Mouse (Mus musculus) layer of hippocampus, postnatal 36 days (tissue): ENCODE measurements around the gene Atox1. TPM values are rescaled to one million over a fixed set of nuclear protein-coding genes. Genes with fewer than 3 reads are reported as not detected.

Source experiments
- DNase-seq, 2 experiments: peaks; one replicate each; pipeline ENCODE4 v3.0.0; 2022
- total RNA-seq, 2 experiments: library from RNA; stranded (reverse); gene quantifications; 2 replicates each; pipeline ENCODE4 v1.2.3; 2021

Gene Atox1
- 10 to 100 TPM; 83.8 to 93.7 TPM for total RNA-seq

GRCm38 (mm10) chr11:55461019-55461645, at the start of gene Atox1:
Gene Atox1, minus strand, starts transcription at chr11:55461239.
- peak; percentile 90 to 93 for DNase-seq

- no peak for DNase-seq
Observed at GRCm38 (mm10) chr11:55505485-55505884, 44.4 kb upstream of the Atox1 start.

GRCm38 (mm10) chr11:55502886-55503285, 41.8 kb upstream of the Atox1 start:
- DNase-seq = no peak

GRCm38 (mm10) chr11:55501955-55502531, 41.0 kb upstream of the Atox1 start:
- DNase-seq = no peak

GRCm38 (mm10) chr11:55497885-55498284, 36.8 kb upstream of the Atox1 start:
- no peak for DNase-seq

GRCm38 (mm10) chr11:55496158-55496557, 35.1 kb upstream of the Atox1 start:
- DNase-seq = no peak

GRCm38 (mm10) chr11:55485443-55485842, 24.4 kb upstream of the Atox1 start:
- DNase-seq = no peak

GRCm38 (mm10) chr11:55473219-55473618, 12.2 kb upstream of the Atox1 start:
- DNase-seq = no peak

GRCm38 (mm10) chr11:55471467-55471866, 10.4 kb upstream of the Atox1 start:
- no peak for DNase-seq

- no peak for DNase-seq
Observed at GRCm38 (mm10) chr11:55470761-55471160, 9.7 kb upstream of the Atox1 start.

GRCm38 (mm10) chr11:55469923-55470691, 9.1 kb upstream of the Atox1 start:
- DNase-seq = peak; percentile 15 to 20

- DNase-seq = peak; percentile 99 to 100
Observed at GRCm38 (mm10) chr11:55469048-55469843, 8.2 kb upstream of the Atox1 start, which contains the start of gene G3bp1. Gene G3bp1, plus strand, starts transcription at chr11:55469685.

GRCm38 (mm10) chr11:55468611-55469047, 7.6 kb upstream of the Atox1 start:
- DNase-seq = no peak

GRCm38 (mm10) chr11:55468012-55468411, 7.0 kb upstream of the Atox1 start:
- DNase-seq = no peak

- DNase-seq = no peak
Observed at GRCm38 (mm10) chr11:55465177-55465576, 4.1 kb upstream of the Atox1 start.

- DNase-seq = no peak
Observed at GRCm38 (mm10) chr11:55464707-55465106, 3.7 kb upstream of the Atox1 start.

- no peak for DNase-seq
Observed at GRCm38 (mm10) chr11:55462149-55462548, 1.1 kb upstream of the Atox1 start.

GRCm38 (mm10) chr11:55460559-55461018, 450 bp downstream of the Atox1 start:
- peak in 1 of 2 experiments; percentile 26 for DNase-seq

GRCm38 (mm10) chr11:55459850-55460558, 1.0 kb downstream of the Atox1 start:
- no peak for DNase-seq

GRCm38 (mm10) chr11:55458501-55458900, 2.5 kb downstream of the Atox1 start:
- DNase-seq = no peak

- DNase-seq = no peak
Observed at GRCm38 (mm10) chr11:55455166-55455565, 5.9 kb downstream of the Atox1 start.

GRCm38 (mm10) chr11:55453640-55454039, 7.4 kb downstream of the Atox1 start:
- no peak for DNase-seq
